Mouse (Mus musculus): ENCODE data around the gene Pfdn5. TPM values are rescaled to one million over a fixed set of nuclear protein-coding genes. Genes with fewer than 3 reads are reported as not detected.

The Pfdn5 gene
- total RNA-seq (2015; ENCODE audit: low replicate concordance): 71.1 and 131 TPM in 2 replicates
- total RNA-seq (2017; ENCODE audit: low replicate concordance): 120 and 128 TPM in 2 replicates

DNA sequence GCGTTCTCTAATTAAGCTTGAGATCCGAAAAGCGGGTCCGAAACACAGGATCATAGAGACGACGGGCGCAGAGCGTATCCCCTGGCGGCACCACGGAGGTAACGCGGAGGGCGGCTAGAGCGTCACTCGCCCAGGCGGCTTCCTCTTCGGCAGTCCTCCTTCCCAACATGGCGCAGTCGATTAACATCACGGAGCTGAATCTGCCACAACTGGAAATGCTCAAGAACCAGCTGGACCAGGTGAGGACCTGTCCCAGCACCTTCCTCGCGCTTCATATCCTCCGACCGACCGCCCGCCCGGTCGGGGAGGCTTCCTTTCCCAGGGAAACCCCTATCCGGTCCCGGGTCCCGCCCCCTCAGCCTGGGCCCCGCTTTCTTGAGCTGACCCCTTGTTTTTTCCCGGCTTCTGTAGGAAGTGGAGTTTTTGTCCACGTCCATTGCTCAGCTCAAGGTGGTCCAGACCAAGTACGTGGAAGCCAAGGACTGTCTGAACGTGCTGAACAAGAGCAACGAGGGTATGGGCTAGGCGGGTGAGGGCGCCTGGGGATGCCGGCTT, at the start of gene Pfdn5:
TSS of gene Pfdn5 (plus strand) at position 95 of the 555 bp plus-strand sequence.
- peak; percentile 99 for ATAC-seq (replicated peaks; ENCODE audit: low FRiP score, poor library complexity, severe bottlenecking)

DNA sequence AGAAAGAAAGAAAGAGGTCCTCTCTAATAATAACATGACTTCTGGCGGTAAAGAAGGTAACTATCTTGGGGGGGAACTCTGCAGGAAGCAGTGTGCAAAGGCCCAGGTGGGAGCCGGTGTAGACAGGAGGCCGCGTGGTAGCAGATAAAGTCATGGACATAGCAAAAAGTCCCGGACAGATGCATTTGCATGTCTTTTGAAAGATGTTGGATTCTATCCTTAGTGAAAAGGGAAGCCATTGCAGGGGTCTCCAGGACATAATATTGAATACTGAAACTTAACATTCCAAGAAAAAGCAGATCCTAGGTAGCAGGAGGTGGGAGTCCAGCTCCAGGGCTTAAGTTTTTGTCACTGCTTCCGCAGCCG, 47.2 kb upstream of the Pfdn5 start:
- no peak for ATAC-seq (replicated peaks; ENCODE audit: low FRiP score, poor library complexity, severe bottlenecking)

DNA sequence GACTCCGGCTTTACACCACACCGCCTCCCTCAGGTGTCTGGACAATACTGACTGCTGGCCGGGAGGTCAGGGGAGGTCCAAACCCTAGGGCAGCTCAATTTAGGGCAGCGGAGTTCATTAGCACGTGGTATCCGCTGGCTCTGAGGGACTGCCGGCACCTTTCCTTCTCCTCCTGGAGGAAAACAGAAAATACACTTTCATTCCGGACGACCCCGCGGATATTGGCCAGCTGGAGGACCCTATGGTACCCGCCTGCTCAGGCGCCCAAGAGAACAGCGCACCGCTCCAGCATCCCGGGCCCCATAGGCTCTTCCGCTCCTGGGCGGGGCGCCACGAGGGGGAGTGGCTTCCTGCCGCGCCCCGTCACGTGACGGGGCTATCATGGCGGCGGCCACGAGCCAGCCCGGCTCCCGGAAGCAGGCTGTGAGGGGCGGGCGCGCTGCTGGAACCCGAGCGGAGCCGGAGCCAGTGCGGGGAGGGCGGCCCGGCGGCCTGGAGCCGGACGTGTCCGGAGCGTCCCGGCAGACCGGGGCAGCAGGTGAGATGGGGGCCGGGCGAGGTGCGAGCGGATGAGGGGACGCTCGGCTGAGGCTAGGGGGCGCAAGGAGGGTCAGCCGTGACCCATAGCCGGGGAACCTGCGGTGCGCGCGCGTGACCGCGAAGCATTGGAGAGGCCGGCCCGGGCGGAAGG, 46.7 kb upstream of the Pfdn5 start, which contains the start of gene Mfsd5:
TSS of gene Mfsd5 (plus strand) at position 363 of the 691 bp plus-strand sequence.
- ATAC-seq (replicated peaks; ENCODE audit: low FRiP score, poor library complexity, severe bottlenecking): peak; percentile 95

DNA sequence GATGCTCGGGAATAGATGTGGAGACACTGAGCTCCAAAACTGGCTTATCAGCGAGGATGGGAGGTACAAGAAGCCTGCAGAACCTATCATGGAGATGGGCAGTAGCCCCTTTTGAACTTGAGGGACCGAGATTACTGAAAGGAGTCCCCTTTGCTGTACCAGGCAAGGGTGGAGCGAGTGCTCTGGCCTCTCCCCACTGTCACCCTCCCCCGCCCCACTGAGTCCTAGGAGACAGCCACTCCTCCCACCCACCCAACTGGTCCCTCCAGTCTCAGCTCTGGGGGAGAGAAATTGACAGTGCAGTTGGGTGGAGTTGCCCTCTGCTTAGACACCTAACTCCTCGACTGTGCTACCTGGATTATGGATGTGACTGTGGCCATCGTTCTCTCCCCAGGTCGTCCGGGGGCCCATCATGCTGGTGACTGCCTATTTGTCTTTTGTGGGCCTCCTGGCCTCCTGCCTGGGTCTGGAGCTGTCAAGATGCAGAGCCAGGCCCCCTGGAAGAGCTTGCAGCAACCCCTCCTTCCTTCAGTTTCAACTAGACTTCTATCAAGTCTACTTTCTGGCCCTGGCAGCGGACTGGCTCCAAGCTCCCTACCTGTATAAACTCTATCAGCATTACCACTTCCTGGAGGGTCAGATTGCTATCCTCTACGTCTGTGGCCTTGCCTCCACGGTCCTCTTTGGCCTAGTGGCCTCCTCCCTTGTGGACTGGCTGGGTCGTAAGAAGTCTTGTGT, 46.0 kb upstream of the Pfdn5 start:
- ATAC-seq (replicated peaks; ENCODE audit: low FRiP score, poor library complexity, severe bottlenecking): peak; percentile 11; the same call in 1 of the 2 replicates

DNA sequence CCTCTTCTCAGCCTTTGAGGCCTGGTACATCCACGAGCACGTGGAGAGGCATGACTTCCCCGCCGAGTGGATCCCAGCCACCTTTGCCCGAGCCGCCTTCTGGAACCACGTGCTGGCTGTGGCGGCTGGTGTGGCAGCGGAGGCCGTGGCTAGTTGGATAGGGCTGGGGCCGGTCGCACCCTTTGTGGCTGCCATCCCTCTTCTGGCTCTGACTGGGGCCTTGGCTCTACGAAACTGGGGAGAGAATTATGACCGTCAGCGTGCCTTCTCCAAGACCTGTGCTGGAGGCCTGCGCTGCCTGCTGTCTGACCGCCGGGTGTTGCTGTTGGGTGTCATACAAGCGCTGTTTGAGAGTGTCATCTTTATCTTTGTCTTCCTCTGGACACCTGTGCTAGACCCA, 45.3 kb upstream of the Pfdn5 start:
- no peak for ATAC-seq (replicated peaks; ENCODE audit: low FRiP score, poor library complexity, severe bottlenecking)

DNA sequence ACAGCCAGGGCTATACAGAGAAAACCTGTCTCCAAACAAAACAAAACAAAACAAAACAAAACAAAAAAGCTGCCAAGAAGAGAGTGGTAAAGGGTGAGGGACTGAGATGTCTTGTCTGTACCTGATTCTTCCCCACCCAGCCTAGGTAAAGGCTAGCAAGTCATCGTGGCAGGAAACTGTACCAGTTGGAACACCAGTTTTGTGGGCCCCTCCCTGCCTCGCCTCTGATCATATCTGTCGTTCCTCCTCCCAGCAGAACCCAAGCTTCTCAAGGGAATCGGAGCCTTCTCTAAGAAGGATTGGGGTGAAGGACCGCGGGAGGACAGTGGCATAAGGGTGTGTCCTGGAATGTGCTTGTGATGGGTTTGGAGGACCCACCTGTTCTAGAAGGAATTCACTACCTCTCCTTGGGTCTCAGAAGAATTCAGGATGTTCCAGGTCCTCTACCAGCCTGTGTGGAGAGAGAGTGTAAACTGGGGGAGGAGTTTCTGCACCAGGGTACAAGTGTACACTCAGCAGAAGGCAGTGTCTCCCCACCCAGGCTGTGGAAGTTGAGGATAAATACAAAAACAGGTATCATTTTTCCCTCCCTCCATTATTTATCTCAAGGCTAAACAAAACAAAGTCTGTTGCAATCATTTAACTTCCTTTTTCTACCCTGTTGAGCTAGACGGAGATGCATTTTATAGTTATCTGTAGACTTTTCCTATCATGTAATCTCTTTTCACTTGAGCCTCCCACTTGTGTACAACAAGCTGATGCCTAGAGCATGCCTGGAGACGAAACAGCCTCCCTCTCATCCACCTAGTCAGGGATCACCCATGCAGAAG, 43.2 kb upstream of the Pfdn5 start:
- ATAC-seq (replicated peaks; ENCODE audit: low FRiP score, poor library complexity, severe bottlenecking): no peak

DNA sequence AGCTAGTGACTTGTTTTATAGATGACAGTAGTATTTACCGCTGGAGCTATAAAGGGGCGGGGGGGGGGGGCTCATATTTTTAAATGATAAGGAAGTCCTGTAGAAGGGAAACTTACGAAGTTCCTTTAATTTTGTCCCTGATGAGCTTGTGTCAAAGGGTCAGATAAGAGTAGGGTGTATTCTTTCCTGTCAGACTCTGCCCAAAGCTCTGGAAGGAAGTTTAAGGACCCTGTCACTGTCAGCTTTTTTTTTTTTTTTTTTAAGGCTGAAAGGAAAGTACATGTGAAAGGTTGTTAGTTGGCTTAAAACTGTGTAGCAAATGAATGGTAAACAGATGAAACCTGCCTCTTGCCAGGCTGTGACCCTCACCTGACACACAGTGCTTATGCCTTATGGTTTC, 42.3 kb upstream of the Pfdn5 start:
- no peak for ATAC-seq (replicated peaks; ENCODE audit: low FRiP score, poor library complexity, severe bottlenecking)

DNA sequence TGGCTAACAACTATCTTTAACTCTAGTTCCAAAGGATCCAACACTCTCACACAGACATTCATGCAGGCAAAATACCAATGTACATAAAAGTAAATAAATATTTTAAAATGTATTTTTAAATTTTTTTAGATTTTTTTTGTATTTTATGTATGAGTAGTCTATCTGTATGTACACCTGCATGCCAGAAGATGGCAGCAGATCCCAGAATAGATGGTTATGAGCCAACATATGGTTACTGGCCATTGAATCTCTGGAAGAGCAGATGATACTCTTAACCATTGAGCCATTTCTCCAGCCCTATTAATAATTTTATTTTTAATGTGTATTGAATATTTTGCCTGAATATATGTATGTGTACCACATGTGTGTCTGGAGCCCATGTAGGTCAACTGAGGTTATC, 38.5 kb upstream of the Pfdn5 start:
- ATAC-seq (replicated peaks; ENCODE audit: low FRiP score, poor library complexity, severe bottlenecking): no peak

DNA sequence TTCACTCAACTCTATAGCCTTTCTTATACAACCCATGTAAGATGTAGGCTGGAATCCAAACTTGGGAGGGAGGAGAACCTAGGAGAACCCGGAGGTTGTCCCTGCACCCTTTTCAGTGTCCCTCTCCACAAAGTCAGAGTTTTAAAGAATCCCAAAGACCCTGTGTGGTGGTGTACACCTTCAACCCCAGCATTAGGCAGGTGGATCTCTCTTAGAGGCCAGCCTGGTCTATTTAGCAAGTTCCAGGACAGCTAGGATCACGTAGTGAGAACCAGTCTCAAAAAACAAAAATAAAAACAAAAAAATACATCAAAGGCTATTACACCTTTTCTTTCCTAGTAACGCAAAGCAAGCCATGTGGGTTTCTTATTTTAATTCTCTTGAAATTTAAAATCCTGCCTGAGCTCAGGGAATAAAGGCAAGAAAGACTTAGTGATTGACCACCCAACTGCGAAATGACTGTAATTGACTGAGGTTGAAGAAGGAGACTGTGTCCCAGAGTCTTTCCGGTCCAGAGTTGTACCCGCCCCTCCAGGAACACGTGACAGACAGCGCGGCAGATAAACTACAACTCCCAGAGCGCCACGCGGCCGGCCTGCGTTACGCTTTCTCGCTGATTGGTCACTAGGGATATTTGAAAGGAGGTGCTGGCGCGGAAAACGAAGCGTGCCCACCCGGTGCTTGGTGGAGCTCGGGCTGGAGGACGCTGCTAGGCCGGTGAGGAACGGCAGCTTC, 30.1 kb upstream of the Pfdn5 start, which contains the start of gene Espl1:
TSS of gene Espl1 (plus strand) at position 634 of the 735 bp plus-strand sequence.
- ATAC-seq (replicated peaks; ENCODE audit: low FRiP score, poor library complexity, severe bottlenecking): peak; percentile 98

DNA sequence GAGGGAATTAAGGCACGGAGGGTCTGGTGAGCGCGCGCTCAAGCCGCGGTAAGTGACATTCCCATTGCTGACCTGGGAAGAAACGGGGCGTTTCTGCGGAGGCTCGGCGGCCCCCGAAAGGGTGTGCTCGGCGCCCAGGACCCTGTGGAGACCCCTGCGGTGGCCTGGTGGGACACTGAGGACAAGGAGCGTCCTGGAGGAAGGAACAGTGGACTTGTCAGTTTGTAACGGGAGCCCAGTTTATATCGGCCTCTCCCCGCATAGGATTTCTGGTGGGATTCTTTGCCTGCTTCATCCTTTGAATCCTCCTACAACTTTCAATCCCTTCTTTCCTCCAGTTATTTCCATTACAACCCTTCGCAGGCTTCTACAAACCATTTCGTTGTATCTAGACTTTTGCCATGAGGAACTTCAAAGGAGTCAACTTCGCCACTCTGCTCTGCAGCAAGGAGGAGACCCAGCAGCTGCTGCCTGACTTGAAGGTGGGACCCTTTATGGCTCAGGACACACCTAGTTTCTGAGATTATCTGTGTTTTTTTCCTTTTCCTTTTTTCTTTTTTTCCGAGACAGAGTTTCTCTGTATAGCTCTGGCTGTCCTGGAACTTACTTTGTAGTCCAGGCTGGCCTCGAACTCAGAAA, 29.4 kb upstream of the Pfdn5 start:
- ATAC-seq (replicated peaks; ENCODE audit: low FRiP score, poor library complexity, severe bottlenecking): peak; percentile 47

DNA sequence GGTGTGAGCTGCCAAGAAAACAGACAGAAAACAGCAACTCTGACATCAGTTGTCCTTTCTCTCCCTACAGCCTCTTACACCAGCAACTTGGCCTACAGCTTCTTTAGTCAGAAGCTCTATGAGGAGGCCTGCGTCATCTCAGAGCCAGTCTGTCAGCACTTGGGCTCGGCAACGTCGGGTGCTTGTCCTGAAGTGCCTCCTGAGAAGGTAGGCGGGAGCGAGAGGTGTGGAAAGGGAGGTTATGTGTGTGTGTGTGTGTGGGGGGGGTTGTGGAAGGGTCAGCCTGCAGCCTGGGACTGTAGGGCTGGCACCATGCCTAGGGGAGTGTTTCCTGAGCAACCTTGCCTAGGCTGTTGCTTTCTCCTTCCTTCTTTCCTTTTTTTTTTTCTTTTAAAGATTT, 23.4 kb upstream of the Pfdn5 start:
- ATAC-seq (replicated peaks; ENCODE audit: low FRiP score, poor library complexity, severe bottlenecking): no peak

DNA sequence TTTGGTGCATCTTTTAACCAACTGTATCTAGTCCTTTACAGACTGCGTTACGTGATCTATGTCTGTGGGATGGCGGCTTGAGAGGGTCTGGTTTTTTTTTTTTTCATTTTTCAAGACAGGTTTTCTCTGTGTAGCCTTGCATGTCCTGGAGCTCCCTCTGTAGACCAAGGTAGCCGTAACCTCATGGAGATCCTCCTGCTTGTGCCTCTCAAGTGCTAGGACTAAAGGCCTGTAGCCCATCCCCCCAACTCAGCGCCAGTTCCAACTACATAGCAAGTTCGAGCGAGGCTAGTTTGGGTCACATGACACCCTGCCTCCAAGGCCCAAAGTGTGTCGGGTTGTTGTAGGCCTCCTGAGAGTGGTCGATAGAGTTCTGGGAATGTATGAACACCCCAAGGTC, 17.2 kb upstream of the Pfdn5 start:
- no peak for ATAC-seq (replicated peaks; ENCODE audit: low FRiP score, poor library complexity, severe bottlenecking)

DNA sequence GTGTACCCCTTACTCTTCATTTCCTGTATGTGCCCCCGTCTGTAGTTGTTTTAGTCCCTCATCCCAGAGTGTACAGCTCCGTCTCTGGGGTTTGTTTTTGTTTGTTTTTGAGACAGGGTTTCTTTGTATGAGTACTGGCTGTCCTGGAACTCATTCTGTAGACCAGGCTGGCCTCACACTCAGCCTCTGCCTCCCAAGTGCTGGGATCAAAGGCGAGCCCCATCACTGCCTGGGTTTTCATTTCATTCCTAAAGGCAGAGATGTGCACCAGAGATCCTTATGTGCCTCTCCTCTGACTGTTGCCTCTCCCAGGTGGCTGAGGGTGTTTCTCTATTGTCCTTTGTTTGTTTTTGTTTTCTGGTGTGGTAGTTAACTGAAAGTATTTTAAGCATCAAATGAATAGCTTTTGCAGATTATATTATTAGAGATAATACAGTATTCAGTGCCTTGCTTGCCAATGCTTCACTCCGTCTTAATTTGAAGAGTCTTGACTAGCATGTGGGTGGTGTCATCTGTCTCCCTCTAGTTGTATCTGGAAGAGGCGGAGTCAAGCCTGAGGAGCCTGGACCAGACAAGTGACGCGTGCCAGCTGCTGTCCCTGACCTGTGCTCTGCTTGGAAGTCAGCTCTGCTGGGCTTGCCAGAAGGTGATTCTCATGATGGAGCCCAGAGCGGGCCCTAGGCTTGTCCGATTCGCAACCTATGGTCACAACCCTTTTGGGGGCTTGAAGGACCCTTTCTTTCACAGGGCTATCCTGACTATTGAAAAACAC, 15.7 kb upstream of the Pfdn5 start:
- no peak for ATAC-seq (replicated peaks; ENCODE audit: low FRiP score, poor library complexity, severe bottlenecking)

DNA sequence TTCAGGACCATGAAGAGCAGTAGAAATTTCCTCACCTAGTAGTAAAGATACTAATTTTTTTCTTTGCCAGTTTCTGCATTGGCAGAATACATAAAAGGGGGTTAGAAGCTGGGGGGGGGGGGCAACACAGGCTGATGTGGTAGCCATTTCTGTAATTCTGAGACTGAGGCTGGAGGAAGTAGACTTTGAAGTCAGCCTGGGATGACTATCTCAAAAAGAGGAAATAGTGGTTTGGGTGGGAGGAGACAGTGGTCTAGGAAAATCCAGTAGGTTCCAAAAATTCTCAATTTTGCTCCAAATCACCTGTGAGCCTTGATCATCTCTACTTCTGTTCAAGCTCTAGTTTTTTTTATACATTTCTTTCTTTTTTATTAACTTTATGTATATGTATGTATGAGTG, 14.4 kb upstream of the Pfdn5 start:
- no peak for ATAC-seq (replicated peaks; ENCODE audit: low FRiP score, poor library complexity, severe bottlenecking)

DNA sequence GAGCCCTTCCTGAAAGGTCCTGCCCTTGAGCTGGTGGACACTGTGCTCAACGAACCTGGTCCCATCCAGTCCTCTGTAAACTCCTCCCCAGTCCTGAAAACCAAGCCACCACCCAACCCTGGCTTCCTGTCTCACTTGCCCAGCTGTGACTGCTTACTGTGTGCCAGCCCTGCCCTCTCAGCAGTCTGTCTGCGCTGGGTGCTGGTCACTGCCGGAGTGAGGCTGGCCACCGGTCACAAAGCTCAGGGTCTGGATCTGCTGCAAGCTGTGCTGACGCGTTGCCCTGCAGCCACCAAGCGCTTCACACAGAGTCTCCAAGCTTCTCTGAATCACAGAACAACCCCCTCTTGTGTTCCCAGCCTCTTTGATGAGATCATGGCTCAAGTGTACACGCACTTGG, 10.6 kb upstream of the Pfdn5 start:
- ATAC-seq (replicated peaks; ENCODE audit: low FRiP score, poor library complexity, severe bottlenecking): no peak

DNA sequence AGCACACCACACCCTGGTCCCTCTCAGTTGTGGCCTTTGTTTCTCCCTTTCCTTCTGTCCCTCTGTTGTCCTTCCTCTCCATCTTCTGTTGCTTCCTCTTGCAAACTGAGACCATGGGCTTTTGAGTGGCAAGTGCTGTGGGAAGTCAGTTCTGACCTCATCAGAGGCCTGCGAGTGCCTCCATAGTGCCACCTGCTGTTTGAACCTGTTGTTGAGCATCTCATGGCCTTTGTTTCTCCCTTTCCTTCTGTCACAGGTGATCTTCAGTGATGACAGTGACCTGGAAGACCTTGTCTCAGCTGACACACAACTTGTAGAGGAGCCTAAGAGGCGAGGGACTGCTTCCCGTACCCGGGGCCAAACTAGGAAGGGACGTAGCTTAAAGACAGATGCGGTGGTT, 9.7 kb upstream of the Pfdn5 start:
- no peak; the same call in 1 of the 2 replicates for ATAC-seq (replicated peaks; ENCODE audit: low FRiP score, poor library complexity, severe bottlenecking)

DNA sequence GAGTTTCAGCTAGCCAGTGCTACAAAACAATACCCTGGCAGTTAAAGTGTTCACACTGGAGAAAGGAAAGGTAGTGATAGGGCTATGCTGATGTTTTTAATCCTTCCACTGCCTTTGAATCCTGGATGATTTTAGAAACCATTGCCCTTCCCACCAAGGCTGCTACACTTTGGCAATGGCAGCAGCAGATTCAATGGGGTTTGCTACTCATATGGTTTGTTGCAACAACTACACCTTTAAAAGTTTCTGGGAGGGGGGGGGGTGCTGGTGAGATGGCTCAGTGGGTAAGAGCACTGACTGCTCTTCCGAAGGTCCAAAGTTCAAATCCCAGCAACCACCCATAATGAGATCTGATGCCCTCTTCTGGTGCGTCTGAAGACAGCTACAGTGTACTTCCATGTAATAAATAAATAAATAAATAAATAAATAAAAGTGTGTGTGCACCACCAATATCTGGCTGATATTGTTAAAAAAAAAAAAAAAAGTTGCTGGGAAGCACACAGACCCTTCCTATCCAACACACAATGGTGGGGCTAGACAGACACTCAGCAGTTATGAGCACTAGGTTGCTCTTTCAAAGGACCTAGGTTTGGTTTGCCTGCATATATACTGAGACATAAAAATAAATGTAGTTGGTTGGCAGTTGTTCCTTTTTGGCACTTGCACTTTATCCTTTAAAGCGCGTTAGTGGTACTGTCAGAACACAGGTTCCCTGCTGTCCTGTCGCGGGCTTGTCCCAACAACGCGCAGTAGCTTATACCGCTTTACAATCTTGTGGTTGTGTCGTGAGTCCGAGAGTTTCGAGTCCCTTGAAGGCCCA, 1.1 kb upstream of the Pfdn5 start:
- no peak for ATAC-seq (replicated peaks; ENCODE audit: low FRiP score, poor library complexity, severe bottlenecking)

Data from erythroblast, adult 5-6 weeks (primary cell).